Mouse (Mus musculus) adrenal gland, postnatal 25 days (tissue): ENCODE results near the gene Pttg1ip. TPM values are rescaled to one million over a fixed set of nuclear protein-coding genes. Genes with fewer than 3 reads are reported as not detected.

Experiments used
- DNase-seq: peaks from one replicate; pipeline ENCODE4 v3.0.0; 2021; ENCODE audit warnings: mixed read lengths
- microRNA-seq, 2 experiments: library from miRNA; unstranded; fragments of <30 nt; microRNA quantifications; one replicate each; pipeline ENCODE4 v1.2.0; 2021
- total RNA-seq: library from RNA; stranded (reverse); gene quantifications from 2 replicates; pipeline ENCODE4 v1.2.3, GENCODE M21; 2021

Gene Pttg1ip
- total RNA-seq, 1 experiment from 2014 or later = 195 TPM

GRCm38 (mm10) chr10:77638956-77639355, 57.4 kb downstream of the Pttg1ip start:
- peak; percentile 35 for DNase-seq

GRCm38 (mm10) chr10:77643160-77643559, 61.6 kb downstream of the Pttg1ip start:
- no peak for DNase-seq

GRCm38 (mm10) chr10:77645571-77645970, 64.1 kb downstream of the Pttg1ip start:
- DNase-seq = no peak

DNA sequence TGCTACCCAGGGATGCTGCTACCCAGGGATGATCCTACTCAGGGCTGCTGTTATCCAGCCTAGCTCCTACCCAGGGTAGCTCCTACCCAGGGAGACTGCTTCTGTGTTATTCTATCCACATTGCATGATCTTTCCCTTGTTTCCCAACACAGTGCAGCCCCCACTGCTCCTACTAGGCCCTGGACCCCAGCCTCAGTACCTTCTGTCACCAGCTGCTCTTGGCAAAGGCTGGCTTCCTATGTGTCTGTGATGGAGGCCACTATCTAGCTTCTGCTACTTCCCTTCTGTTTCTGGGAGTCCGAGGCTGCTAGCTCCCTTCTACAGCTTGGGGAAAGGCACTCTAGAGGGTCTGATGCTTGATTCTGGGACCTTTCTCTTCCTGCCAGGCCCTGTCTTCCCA, 65.9 kb downstream of the Pttg1ip start:
- DNase-seq = no peak

DNA sequence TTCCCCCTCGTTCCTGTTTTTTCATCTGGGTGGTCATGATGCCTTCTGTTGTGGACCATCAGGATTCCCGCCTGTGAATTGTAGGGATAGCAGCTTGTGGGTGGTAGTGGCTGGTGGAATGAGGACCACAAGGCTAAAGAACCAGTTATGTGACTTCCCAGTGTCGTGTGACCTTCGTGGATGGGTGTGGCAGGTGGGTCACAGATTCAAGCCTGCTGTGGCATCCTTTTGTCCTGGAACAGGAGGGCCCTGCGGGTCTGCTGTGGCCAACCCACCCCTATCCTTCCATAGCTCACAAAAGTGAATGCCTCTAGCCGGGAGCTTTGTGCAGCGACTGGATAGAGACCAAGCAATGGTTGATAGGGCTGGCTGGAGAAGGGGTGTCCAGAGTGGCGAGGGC, 66.4 kb downstream of the Pttg1ip start:
- DNase-seq = no peak

Small RNAs within 50 kb of the gene (microRNA-seq; reads per million reads assigned to microRNA genes)
- gene Mir1930 = 6.2 to 8.9 reads per million in 2 experiments

Other genes with a start within 250 kb of the Pttg1ip start
- 12.4 and 14.0 TPM in 2 replicates for gene Adarb1, start 163.4 kb upstream of the Pttg1ip start, total RNA-seq
- gene Fam207a, start 65.9 kb upstream of the Pttg1ip start, total RNA-seq = 23.1 and 24.6 TPM in 2 replicates
- gene Itgb2, start 51.5 kb upstream of the Pttg1ip start, total RNA-seq = 2.2 and 3.3 TPM in 2 replicates
- gene Sumo3, start 24.4 kb downstream of the Pttg1ip start, total RNA-seq = 104 and 117 TPM in 2 replicates
- 20.9 TPM in 1 of 2 replicates, not detected in the other for gene Gm49325, start 24.5 kb downstream of the Pttg1ip start, total RNA-seq
- gene Ube2g2, start 40.6 kb downstream of the Pttg1ip start, total RNA-seq = 45.4 and 45.5 TPM in 2 replicates
- gene Tspear, start 104.8 kb downstream of the Pttg1ip start, total RNA-seq = 0.39 and 0.86 TPM in 2 replicates
- gene Gm19402, start 109.0 kb downstream of the Pttg1ip start, total RNA-seq = not detected in 2 replicates
- gene Gm9508, start 115.5 kb downstream of the Pttg1ip start, total RNA-seq = not detected in 2 replicates
- gene Gm10272, start 124.9 kb downstream of the Pttg1ip start, total RNA-seq = not detected in 2 replicates
- gene Gm10024, start 129.7 kb downstream of the Pttg1ip start, total RNA-seq = not detected in 2 replicates
- gene Gm10142, start 134.1 kb downstream of the Pttg1ip start, total RNA-seq = not detected in 2 replicates
- gene Krtap12-1, start 138.9 kb downstream of the Pttg1ip start, total RNA-seq = not detected in 2 replicates
- not detected in 2 replicates for gene Gm10100, start 144.8 kb downstream of the Pttg1ip start, total RNA-seq
- gene Gm18596, start 160.9 kb downstream of the Pttg1ip start, total RNA-seq = not detected in 2 replicates
- not detected in 2 replicates for gene Gm9736, start 169.6 kb downstream of the Pttg1ip start, total RNA-seq
- gene Gm3233, start 178.0 kb downstream of the Pttg1ip start, total RNA-seq = not detected in 2 replicates
- gene Gm3238, start 189.6 kb downstream of the Pttg1ip start, total RNA-seq = not detected in 2 replicates
- gene Gm7138, start 195.2 kb downstream of the Pttg1ip start, total RNA-seq = not detected in 2 replicates
- gene Gm3250, start 200.8 kb downstream of the Pttg1ip start, total RNA-seq = not detected in 2 replicates
- gene Gm7137, start 206.5 kb downstream of the Pttg1ip start, total RNA-seq = not detected in 2 replicates
- not detected in 2 replicates for gene Gm9639, start 213.4 kb downstream of the Pttg1ip start, total RNA-seq
- not detected in 2 replicates for gene Gm19668, start 217.4 kb downstream of the Pttg1ip start, total RNA-seq
- not detected in 2 replicates for gene Gm9507, start 230.1 kb downstream of the Pttg1ip start, total RNA-seq
- gene Gm2696, start 233.0 kb downstream of the Pttg1ip start, total RNA-seq = not detected in 2 replicates
- gene Krtap10-4, start 245.4 kb downstream of the Pttg1ip start, total RNA-seq = not detected in 2 replicates